Mouse (Mus musculus): ENCODE results near the gene Mxd1. TPM values are rescaled to one million over a fixed set of nuclear protein-coding genes. Genes with fewer than 3 reads are reported as not detected.

The Mxd1 gene
- polyA plus RNA-seq, 1 experiment from 2014 or later, result 18.6 TPM

Other genes starting within 250 kb of the Mxd1 start
- not detected in 2 replicates for gene Gm44790, start 242.5 kb downstream of the Mxd1 start, polyA plus RNA-seq (2015; fragmentation: Nextera tagmentation; extraction: Ambion mirVana)
- gene C87436, start 230.8 kb downstream of the Mxd1 start, polyA plus RNA-seq (2015; fragmentation: Nextera tagmentation; extraction: Ambion mirVana), result 20.9 and 24.9 TPM in 2 replicates
- 518 and 529 TPM in 2 replicates for gene Pcbp1, start 142.8 kb downstream of the Mxd1 start, polyA plus RNA-seq (2015; fragmentation: Nextera tagmentation; extraction: Ambion mirVana)
- 30.9 and 104 TPM in 2 replicates for gene Asprv1, start 41.0 kb downstream of the Mxd1 start, polyA plus RNA-seq (2015; fragmentation: Nextera tagmentation; extraction: Ambion mirVana)
- 108 and 115 TPM in 2 replicates for gene Snrnp27, start 15.4 kb upstream of the Mxd1 start, polyA plus RNA-seq (2015; fragmentation: Nextera tagmentation; extraction: Ambion mirVana)
- 31.4 and 33.1 TPM in 2 replicates for gene Gmcl1, start 64.2 kb upstream of the Mxd1 start, polyA plus RNA-seq (2015; fragmentation: Nextera tagmentation; extraction: Ambion mirVana)
- 137 and 160 TPM in 2 replicates for gene Anxa4, start 124.4 kb upstream of the Mxd1 start, polyA plus RNA-seq (2015; fragmentation: Nextera tagmentation; extraction: Ambion mirVana)
- 13.8 and 17.8 TPM in 2 replicates for gene Aak1, start 180.4 kb upstream of the Mxd1 start, polyA plus RNA-seq (2015; fragmentation: Nextera tagmentation; extraction: Ambion mirVana)